Mouse (Mus musculus): ENCODE results near the gene Mxi1. TPM values are rescaled to one million over a fixed set of nuclear protein-coding genes. Genes with fewer than 3 reads are reported as not detected.
"Not testable (repeated sequence)": the region's sequence is repeated elsewhere in the genome, so short reads cannot be mapped to it uniquely, and the experiment has no call there.

The Mxi1 gene
- polyA plus RNA-seq, 1 experiment: 36.5 TPM

DNA sequence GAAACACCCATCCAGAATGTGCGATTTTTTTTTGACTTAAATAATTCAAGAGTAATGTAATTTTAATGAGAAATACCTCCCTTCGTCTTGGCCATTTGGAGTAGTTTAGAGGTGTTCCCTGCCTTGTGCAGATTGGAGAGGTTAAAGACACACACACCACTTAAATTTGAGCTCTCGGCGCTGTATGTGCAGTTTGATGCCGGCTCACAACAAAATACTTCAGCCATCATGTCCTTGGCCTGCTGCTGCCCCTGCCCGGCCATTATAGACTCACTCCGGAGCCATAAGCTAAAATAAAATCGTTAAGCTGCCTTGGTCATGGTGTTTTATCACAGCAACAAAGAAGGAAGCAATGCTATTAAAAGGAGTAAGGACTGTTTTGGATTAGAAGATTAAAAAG is 81.1 kb downstream of the Mxi1 start:
- Histone ChIP-seq H3K27me3 (ENCODE audit: control insufficient read depth, insufficient read depth, low read length, poor library complexity, severe bottlenecking) (no peaks in the 10 kb centered on the region), H3K9me3 (replicated peaks; ENCODE audit: control insufficient read depth, insufficient read depth, low read length, poor library complexity, severe bottlenecking) (no peaks in the 10 kb centered on the region), H3K9ac (ENCODE audit: low read depth, poor library complexity, severe bottlenecking) (peak overlapping the region; percentile 84), H3K36me3 (ENCODE audit: control insufficient read depth, insufficient read depth, low read length, poor library complexity, severe bottlenecking) (peaks cover 25% of the 10 kb centered on the region), H3K27ac (ENCODE audit: insufficient read depth, low read length) (peak overlapping the region; percentile 87), H3K4me3 (ENCODE audit: low read depth, low read length) (peak overlapping the region; percentile 89), H3K4me1 (ENCODE audit: control insufficient read depth, insufficient read depth, low read length) (no peaks in the 10 kb centered on the region)
- no peak for TF ChIP-seq CTCF (IDR thresholded peaks at IDR 0.05; ENCODE audit: low read depth, low read length)

DNA sequence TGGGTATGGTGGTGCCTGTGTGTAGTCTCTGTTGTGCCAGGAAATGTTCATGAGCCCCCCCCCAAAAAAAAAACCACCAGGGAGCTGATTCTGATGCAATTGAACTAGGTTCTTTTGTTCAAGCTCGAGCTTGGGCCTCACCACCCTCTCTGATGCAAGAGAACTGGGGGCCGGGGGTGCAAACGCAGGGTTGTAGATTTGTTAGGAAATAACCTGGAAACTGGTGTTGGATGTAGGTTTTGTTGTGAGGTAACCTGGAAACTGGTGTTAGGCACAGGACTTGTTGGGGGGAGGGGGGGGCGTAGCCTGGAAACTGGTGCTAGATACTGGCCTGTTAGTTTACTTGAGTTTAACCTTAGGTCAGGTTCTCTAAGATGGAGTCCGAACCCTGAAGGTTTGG is 81.5 kb downstream of the Mxi1 start:
- Histone ChIP-seq H3K9ac (ENCODE audit: low read depth, poor library complexity, severe bottlenecking) (peak overlapping the region; percentile 84), H3K27ac (ENCODE audit: insufficient read depth, low read length) (peak overlapping the region; percentile 87), H3K4me3 (ENCODE audit: low read depth, low read length) (peak overlapping the region; percentile 89)

DNA sequence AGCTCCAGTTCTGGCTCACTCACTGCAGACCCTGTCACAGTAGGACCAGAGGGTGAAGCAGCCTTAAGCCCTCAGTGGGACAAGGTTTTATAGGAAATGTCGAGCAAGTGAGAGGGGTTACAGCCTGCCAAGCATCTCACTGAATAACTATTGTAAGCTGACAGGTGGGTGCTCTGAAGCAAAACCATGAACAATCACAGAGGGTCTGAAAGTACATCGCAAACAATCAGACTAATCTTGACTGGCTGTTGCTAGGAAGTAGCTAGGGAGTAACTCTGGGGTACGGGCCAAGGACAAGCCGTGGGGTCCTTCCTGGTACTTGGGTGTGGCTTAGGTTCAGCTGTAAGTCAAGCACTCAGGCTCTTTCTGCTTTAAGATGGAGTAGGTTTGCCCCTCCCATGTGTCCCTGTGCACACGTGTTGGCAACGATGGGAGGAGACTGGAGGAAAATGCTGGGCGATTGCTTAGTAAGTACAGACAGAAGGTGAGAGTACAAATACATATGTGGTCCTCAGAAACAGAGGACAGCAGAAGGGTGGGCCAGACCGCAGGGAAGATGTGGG is 82.5 kb downstream of the Mxi1 start:
- peak overlapping the region; percentile 62 for H3K27ac ChIP-seq (ENCODE audit: insufficient read depth, low read length)
- H3K27me3 ChIP-seq (ENCODE audit: control insufficient read depth, insufficient read depth, low read length, poor library complexity, severe bottlenecking): no peaks in the 10 kb centered on the region
- TF ChIP-seq POLR2A (IDR thresholded peaks at IDR 0.05; ENCODE audit: insufficient read depth, low read length) (no peak), CTCF (IDR thresholded peaks at IDR 0.05; ENCODE audit: low read depth, low read length) (no peak), EP300 (IDR thresholded peaks at IDR 0.05; ENCODE audit: insufficient read depth, low read depth, low read length) (0 out of 2 replicates have a peak, but pooled peaks have one; percentile 26)
- no peaks in the 10 kb centered on the region for H3K9me3 ChIP-seq (replicated peaks; ENCODE audit: control insufficient read depth, insufficient read depth, low read length, poor library complexity, severe bottlenecking)
- peaks cover 12% of the 10 kb centered on the region for H3K36me3 ChIP-seq (ENCODE audit: control insufficient read depth, insufficient read depth, low read length, poor library complexity, severe bottlenecking)
- H3K4me3 ChIP-seq (ENCODE audit: low read depth, low read length): no peak overlapping the region
- H3K4me1 ChIP-seq (ENCODE audit: control insufficient read depth, insufficient read depth, low read length): no peaks in the 10 kb centered on the region
- H3K9ac ChIP-seq (ENCODE audit: low read depth, poor library complexity, severe bottlenecking): peak overlapping the region; percentile 21; the same call in 1 of the 2 replicates

More for the DNA sequence above, 81.5 kb downstream of the Mxi1 start:
- Histone ChIP-seq H3K36me3 (ENCODE audit: control insufficient read depth, insufficient read depth, low read length, poor library complexity, severe bottlenecking) (peaks cover 23% of the 10 kb centered on the region), H3K4me1 (ENCODE audit: control insufficient read depth, insufficient read depth, low read length) (no peaks in the 10 kb centered on the region), H3K9me3 (replicated peaks; ENCODE audit: control insufficient read depth, insufficient read depth, low read length, poor library complexity, severe bottlenecking) (no peaks in the 10 kb centered on the region), H3K27me3 (ENCODE audit: control insufficient read depth, insufficient read depth, low read length, poor library complexity, severe bottlenecking) (no peaks in the 10 kb centered on the region)
- TF ChIP-seq EP300 (IDR thresholded peaks at IDR 0.05; ENCODE audit: insufficient read depth, low read depth, low read length): no peak
- TF ChIP-seq CTCF (IDR thresholded peaks at IDR 0.05; ENCODE audit: low read depth, low read length): no peak
- TF ChIP-seq POLR2A (IDR thresholded peaks at IDR 0.05; ENCODE audit: insufficient read depth, low read length): no peak

DNA sequence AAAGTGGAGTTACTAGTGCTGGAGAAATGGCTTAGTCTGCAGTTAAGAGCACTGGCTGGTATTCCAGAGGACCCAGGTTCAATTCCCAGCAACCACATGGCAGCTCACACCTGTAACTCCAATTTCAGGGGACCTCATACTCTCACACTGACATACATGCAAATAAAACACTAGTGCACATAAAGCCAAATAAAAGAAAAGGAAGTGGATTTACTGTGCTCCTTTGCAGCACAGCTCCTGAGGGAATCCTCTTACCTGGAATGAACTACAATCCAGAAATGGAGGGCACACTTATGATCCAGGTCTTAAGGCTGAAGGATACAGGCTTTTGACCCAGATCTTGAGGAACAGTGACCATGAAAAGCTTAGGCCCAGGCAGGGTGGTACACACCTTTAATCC is 83.3 kb downstream of the Mxi1 start:
- no peaks in the 10 kb centered on the region for H3K4me1 ChIP-seq (ENCODE audit: control insufficient read depth, insufficient read depth, low read length)
- no peak overlapping the region for H3K4me3 ChIP-seq (ENCODE audit: low read depth, low read length)
- H3K9me3 ChIP-seq (replicated peaks; ENCODE audit: control insufficient read depth, insufficient read depth, low read length, poor library complexity, severe bottlenecking): no peaks in the 10 kb centered on the region
- TF ChIP-seq CTCF (IDR thresholded peaks at IDR 0.05; ENCODE audit: low read depth, low read length): no peak
- TF ChIP-seq EP300 (IDR thresholded peaks at IDR 0.05; ENCODE audit: insufficient read depth, low read depth, low read length): no peak
- TF ChIP-seq POLR2A (IDR thresholded peaks at IDR 0.05; ENCODE audit: insufficient read depth, low read length): no peak
- no peaks in the 10 kb centered on the region for H3K27me3 ChIP-seq (ENCODE audit: control insufficient read depth, insufficient read depth, low read length, poor library complexity, severe bottlenecking)
- H3K9ac ChIP-seq (ENCODE audit: low read depth, poor library complexity, severe bottlenecking): 0 out of 2 replicates have a peak overlapping the region, but pooled peaks have one; percentile 4
- peaks cover 4% of the 10 kb centered on the region for H3K36me3 ChIP-seq (ENCODE audit: control insufficient read depth, insufficient read depth, low read length, poor library complexity, severe bottlenecking)
- H3K27ac ChIP-seq (ENCODE audit: insufficient read depth, low read length): peak overlapping the region; percentile 62

DNA sequence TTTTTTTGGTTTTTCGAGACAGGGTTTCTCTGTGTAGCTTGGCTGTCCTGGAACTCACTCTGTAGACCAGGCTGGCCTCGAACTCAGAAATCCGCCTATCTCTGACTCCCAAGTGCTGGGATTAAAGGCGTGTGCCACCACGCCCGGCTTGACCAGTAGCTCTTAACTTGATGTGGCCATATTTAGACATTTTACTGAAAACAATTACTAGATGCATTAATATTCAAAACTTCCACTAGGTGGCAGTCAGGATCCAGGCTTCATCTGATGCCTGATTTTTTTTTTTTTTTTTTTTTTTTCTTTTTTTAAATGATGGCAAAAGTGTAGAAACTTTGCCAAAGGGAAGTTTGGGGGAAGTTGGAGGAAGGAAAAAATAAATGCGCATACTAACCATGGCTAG is 84.2 kb downstream of the Mxi1 start:
- Histone ChIP-seq H3K4me1 (ENCODE audit: control insufficient read depth, insufficient read depth, low read length) (no peaks in the 10 kb centered on the region), H3K27me3 (ENCODE audit: control insufficient read depth, insufficient read depth, low read length, poor library complexity, severe bottlenecking) (no peaks in the 10 kb centered on the region), H3K4me3 (ENCODE audit: low read depth, low read length) (no peak overlapping the region), H3K9ac (ENCODE audit: low read depth, poor library complexity, severe bottlenecking) (no peak overlapping the region), H3K36me3 (ENCODE audit: control insufficient read depth, insufficient read depth, low read length, poor library complexity, severe bottlenecking) (no peaks in the 10 kb centered on the region), H3K27ac (ENCODE audit: insufficient read depth, low read length) (no peak overlapping the region), H3K9me3 (replicated peaks; ENCODE audit: control insufficient read depth, insufficient read depth, low read length, poor library complexity, severe bottlenecking) (no peaks in the 10 kb centered on the region)
- TF ChIP-seq POLR2A (IDR thresholded peaks at IDR 0.05; ENCODE audit: insufficient read depth, low read length) (no peak), EP300 (IDR thresholded peaks at IDR 0.05; ENCODE audit: insufficient read depth, low read depth, low read length) (no peak), CTCF (IDR thresholded peaks at IDR 0.05; ENCODE audit: low read depth, low read length) (no peak)

DNA sequence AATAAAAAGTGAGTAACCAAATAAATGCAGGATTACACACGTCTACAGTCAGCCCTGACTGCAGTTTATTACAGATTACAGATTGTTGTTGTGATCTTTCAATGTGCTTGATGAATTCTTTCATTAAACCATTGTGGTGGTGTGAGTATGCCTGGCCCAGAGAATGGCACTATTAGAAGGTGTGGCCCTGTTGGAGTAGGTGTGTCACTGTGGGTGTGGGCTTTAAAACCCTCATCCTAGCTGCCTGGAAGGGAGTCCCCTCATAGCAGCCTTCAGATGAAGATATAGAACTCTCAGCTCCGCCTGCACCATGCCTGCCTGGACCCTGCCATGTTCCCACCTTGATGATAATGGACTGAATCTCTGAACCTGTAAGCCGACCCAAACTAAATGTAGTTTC is 84.6 kb downstream of the Mxi1 start:
- not testable (repeated sequence) for H3K9me3 ChIP-seq (replicated peaks; ENCODE audit: control insufficient read depth, insufficient read depth, low read length, poor library complexity, severe bottlenecking); H3K27me3 ChIP-seq (ENCODE audit: control insufficient read depth, insufficient read depth, low read length, poor library complexity, severe bottlenecking); H3K4me1 ChIP-seq (ENCODE audit: control insufficient read depth, insufficient read depth, low read length); H3K27ac ChIP-seq (ENCODE audit: insufficient read depth, low read length); H3K36me3 ChIP-seq (ENCODE audit: control insufficient read depth, insufficient read depth, low read length, poor library complexity, severe bottlenecking); H3K4me3 ChIP-seq (ENCODE audit: low read depth, low read length); H3K9ac ChIP-seq (ENCODE audit: low read depth, poor library complexity, severe bottlenecking)

DNA sequence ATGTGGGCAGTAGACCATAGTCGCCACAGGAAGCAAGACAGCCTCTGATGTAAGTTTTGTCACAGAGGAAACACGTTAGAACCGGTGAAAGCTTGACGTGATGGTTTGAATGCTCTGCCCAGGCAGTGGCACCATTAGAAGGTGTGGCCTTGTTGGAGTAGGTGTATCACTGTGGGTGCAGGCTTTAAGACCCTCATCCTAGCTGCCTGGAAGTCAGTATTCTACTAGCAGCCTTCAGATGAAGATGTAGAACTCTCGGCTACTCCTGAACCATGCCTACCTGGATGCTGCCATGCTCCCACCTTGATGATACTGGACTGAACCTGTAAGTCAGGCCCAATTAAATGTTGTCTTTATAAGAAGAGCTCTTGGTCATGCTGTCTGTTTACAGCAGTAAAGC is 85.5 kb downstream of the Mxi1 start:
- H3K9ac ChIP-seq (ENCODE audit: low read depth, poor library complexity, severe bottlenecking); H3K27me3 ChIP-seq (ENCODE audit: control insufficient read depth, insufficient read depth, low read length, poor library complexity, severe bottlenecking); H3K36me3 ChIP-seq (ENCODE audit: control insufficient read depth, insufficient read depth, low read length, poor library complexity, severe bottlenecking); H3K9me3 ChIP-seq (replicated peaks; ENCODE audit: control insufficient read depth, insufficient read depth, low read length, poor library complexity, severe bottlenecking); H3K4me3 ChIP-seq (ENCODE audit: low read depth, low read length); H3K27ac ChIP-seq (ENCODE audit: insufficient read depth, low read length); H3K4me1 ChIP-seq (ENCODE audit: control insufficient read depth, insufficient read depth, low read length): not testable (repeated sequence)
